Mouse (Mus musculus) intestine, embryonic 16.5 days (tissue): Measurements from ENCODE around the gene Syt3. TPM values are rescaled to one million over a fixed set of nuclear protein-coding genes. Genes with fewer than 3 reads are reported as not detected.

ENCODE experiments used
- ATAC-seq: fragments of 200-750 bp; cut with Nextera tagmentation; 2 replicates; pipeline ENCODE4 v1.8.0; 2017; ENCODE audit warnings: moderate TSS enrichment, moderate library complexity
- H3K27ac ChIP-seq: fragments of 300-500 bp; sonication (generic); 2 replicates; pipeline ENCODE4 v1.5.1; 2014; ENCODE audit warnings: mild to moderate bottlenecking, low read length
- H3K27me3 ChIP-seq: fragments of 300-500 bp; sonication (generic); replicated peaks from 2 replicates; pipeline ENCODE4 v1.6.1; 2014; ENCODE audit warnings: low read length, control low read depth, mixed read lengths; ENCODE audit not compliant: control insufficient read depth, insufficient read depth
- H3K36me3 ChIP-seq: fragments of 300-500 bp; sonication (generic); 2 replicates; pipeline ENCODE4 v1.6.1; 2014; ENCODE audit warnings: low read length, control low read depth; ENCODE audit not compliant: control insufficient read depth, insufficient read depth
- H3K4me1 ChIP-seq: fragments of 300-500 bp; sonication (generic); 2 replicates; pipeline ENCODE4 v1.6.1; 2014; ENCODE audit warnings: low read length, control low read depth, mixed read lengths; ENCODE audit not compliant: control insufficient read depth, insufficient read depth
- H3K4me2 ChIP-seq: fragments of 300-500 bp; sonication (generic); 2 replicates; pipeline ENCODE4 v1.6.1; 2014; ENCODE audit warnings: low read depth, low read length, control low read depth
- H3K4me3 ChIP-seq: fragments of 300-500 bp; sonication (generic); 2 replicates; pipeline ENCODE4 v1.5.1; 2014; ENCODE audit warnings: mild to moderate bottlenecking, low read length
- H3K9ac ChIP-seq: fragments of 300-500 bp; sonication (generic); 2 replicates; pipeline ENCODE4 v1.6.1; 2014; ENCODE audit warnings: low read depth, low read length
- H3K9me3 ChIP-seq: fragments of 300-500 bp; sonication (generic); 2 replicates; pipeline ENCODE4 v1.6.1; 2016; ENCODE audit warnings: low read length, control low read depth; ENCODE audit not compliant: control insufficient read depth
- WGBS: fragments of 180-500 bp; shearing (Covaris S2); extraction: QIAGEN DNeasy Blood & Tissue Kit; methylation state at CpG from one replicate; pipeline ENCODE4 v1.1.7; 2014; 5-methylcytosine and 5-hydroxymethylcytosine counted together
- polyA plus RNA-seq: library from polyadenylated mRNA; unstranded; fragments of >200 nt; fragmentation: Nextera tagmentation; extraction: Ambion mirVana; gene quantifications from 2 replicates; pipeline ENCODE4 v1.2.1, GENCODE M21; 2015

The Syt3 gene
- polyA plus RNA-seq, 1 experiment from 2014 or later = 1.2 TPM

- H3K9me3 ChIP-seq = no peaks in the 10 kb centered on the region
- peaks cover 24% of the 10 kb centered on the region for H3K4me1 ChIP-seq
- H3K27me3 ChIP-seq = peaks cover 73% of the 10 kb centered on the region
- no peaks in the 10 kb centered on the region for H3K36me3 ChIP-seq
- H3K4me3 ChIP-seq = peak overlapping the region; percentile 4
- WGBS = 2% methylated on average over 35 of the region's 35 CpGs
- H3K4me2 ChIP-seq = peak overlapping the region; percentile 24
- no peak for ATAC-seq
- H3K9ac ChIP-seq = no peak overlapping the region
- no peak overlapping the region for H3K27ac ChIP-seq
Measured at GRCm38 (mm10) chr7:44356590-44357481, 27.1 kb upstream of the Syt3 start.

- H3K27me3 ChIP-seq = peaks cover 66% of the 10 kb centered on the region
- no peaks in the 10 kb centered on the region for H3K9me3 ChIP-seq
- ATAC-seq = no peak
- H3K4me2 ChIP-seq = no peak overlapping the region
- 25% methylated on average over 10 of the region's 10 CpGs for WGBS
- H3K4me3 ChIP-seq = no peak overlapping the region
- H3K4me1 ChIP-seq = peaks cover 24% of the 10 kb centered on the region
- H3K9ac ChIP-seq = no peak overlapping the region
- H3K27ac ChIP-seq = no peak overlapping the region
- no peaks in the 10 kb centered on the region for H3K36me3 ChIP-seq
Measured at GRCm38 (mm10) chr7:44357531-44357930, 26.4 kb upstream of the Syt3 start.

- Histone ChIP-seq H3K9ac (no peak overlapping the region), H3K9me3 (no peaks in the 10 kb centered on the region), H3K27ac (no peak overlapping the region), H3K4me1 (peaks cover 24% of the 10 kb centered on the region), H3K36me3 (no peaks in the 10 kb centered on the region), H3K27me3 (peaks cover 62% of the 10 kb centered on the region), H3K4me2 (no peak overlapping the region), H3K4me3 (no peak overlapping the region)
- ATAC-seq = no peak
- 24% methylated on average over 5 of the region's 5 CpGs for WGBS
Measured at GRCm38 (mm10) chr7:44358012-44358411, 25.9 kb upstream of the Syt3 start.

- H3K27ac ChIP-seq = no peak overlapping the region
- peak; percentile 12; the same call in 1 of the 2 replicates for ATAC-seq
- no peaks in the 10 kb centered on the region for H3K9me3 ChIP-seq
- 5% methylated on average over 26 of the region's 26 CpGs for WGBS
- peak overlapping the region; percentile 59 for H3K4me3 ChIP-seq
- peak overlapping the region; percentile 60 for H3K9ac ChIP-seq
- H3K4me2 ChIP-seq = peak overlapping the region; percentile 90
- peaks cover 51% of the 10 kb centered on the region for H3K27me3 ChIP-seq
- peaks cover 22% of the 10 kb centered on the region for H3K4me1 ChIP-seq
- no peaks in the 10 kb centered on the region for H3K36me3 ChIP-seq
Measured at GRCm38 (mm10) chr7:44358886-44359654, 24.8 kb upstream of the Syt3 start.

GRCm38 (mm10) chr7:44359908-44360672, 23.8 kb upstream of the Syt3 start:
- no peak overlapping the region for H3K27ac ChIP-seq
- H3K36me3 ChIP-seq = no peaks in the 10 kb centered on the region
- peak overlapping the region; percentile 59 for H3K4me3 ChIP-seq
- peak overlapping the region; percentile 74 for H3K9ac ChIP-seq
- H3K27me3 ChIP-seq = peaks cover 41% of the 10 kb centered on the region
- no peaks in the 10 kb centered on the region for H3K9me3 ChIP-seq
- H3K4me2 ChIP-seq = peak overlapping the region; percentile 90
- peaks cover 22% of the 10 kb centered on the region for H3K4me1 ChIP-seq
- whole genome bisulfite sequencing = under 1% methylated on average over 53 of the region's 54 CpGs
- ATAC-seq = peak; percentile 81

- no peak overlapping the region for H3K9ac ChIP-seq
- WGBS = 9% methylated on average over 21 of the region's 21 CpGs
- no peak overlapping the region for H3K27ac ChIP-seq
- H3K4me2 ChIP-seq = peak overlapping the region; percentile 90
- H3K4me3 ChIP-seq = peak overlapping the region; percentile 59
- ATAC-seq = peak; percentile 16; the same call in 1 of the 2 replicates
- peaks cover 22% of the 10 kb centered on the region for H3K4me1 ChIP-seq
- H3K27me3 ChIP-seq = peaks cover 33% of the 10 kb centered on the region
- H3K36me3 ChIP-seq = no peaks in the 10 kb centered on the region
- no peaks in the 10 kb centered on the region for H3K9me3 ChIP-seq
Measured at GRCm38 (mm10) chr7:44360792-44361301, 23.1 kb upstream of the Syt3 start.

GRCm38 (mm10) chr7:44372678-44373077, 11.2 kb upstream of the Syt3 start:
- Histone ChIP-seq H3K9ac (no peak overlapping the region), H3K4me1 (peaks cover 3% of the 10 kb centered on the region; the same call in 1 of the 2 replicates), H3K9me3 (no peaks in the 10 kb centered on the region), H3K27ac (no peak overlapping the region), H3K4me2 (no peak overlapping the region), H3K4me3 (no peak overlapping the region), H3K36me3 (no peaks in the 10 kb centered on the region), H3K27me3 (no peaks in the 10 kb centered on the region)
- WGBS = 93% methylated on average over 8 of the region's 8 CpGs
- ATAC-seq = no peak

GRCm38 (mm10) chr7:44373460-44373859, 10.4 kb upstream of the Syt3 start:
- Histone ChIP-seq H3K36me3 (no peaks in the 10 kb centered on the region), H3K4me1 (peaks cover 3% of the 10 kb centered on the region; the same call in 1 of the 2 replicates), H3K27ac (no peak overlapping the region), H3K4me3 (peak overlapping the region; percentile 67), H3K9me3 (no peaks in the 10 kb centered on the region), H3K27me3 (no peaks in the 10 kb centered on the region), H3K9ac (peak overlapping the region; percentile 60), H3K4me2 (peak overlapping the region; percentile 83)
- WGBS = 14% methylated on average over 7 of the region's 7 CpGs
- ATAC-seq = peak; percentile 53
